Mouse (Mus musculus) thymus, adult 2 months (tissue): ENCODE data around the gene Phkg1. TPM values are rescaled to one million over a fixed set of nuclear protein-coding genes. Genes with fewer than 3 reads are reported as not detected.

ENCODE experiments used
- DNase-seq: peaks from one replicate; pipeline ENCODE4 v3.0.0; 2021
- H3K27ac ChIP-seq: fragments of 200-500 bp; 2 replicates; pipeline ENCODE4 v1.5.1; 2012; ENCODE audit warnings: low read length, control low read depth; ENCODE audit not compliant: control insufficient read depth, insufficient read depth
- H3K27me3 ChIP-seq: fragments of 200-500 bp; 2 replicates; pipeline ENCODE4 v1.6.1; 2012; ENCODE audit warnings: mild to moderate bottlenecking, low read length, moderate library complexity, mixed read lengths; ENCODE audit not compliant: control insufficient read depth, insufficient read depth
- H3K36me3 ChIP-seq: fragments of 200-500 bp; 2 replicates; pipeline ENCODE4 v1.6.1; 2012; ENCODE audit warnings: mild to moderate bottlenecking, low read length, moderate library complexity; ENCODE audit not compliant: control insufficient read depth, insufficient read depth
- H3K4me1 ChIP-seq: fragments of 200-500 bp; replicated peaks from 2 replicates; pipeline ENCODE4 v1.6.1; 2012; ENCODE audit warnings: low read length; ENCODE audit not compliant: control insufficient read depth, insufficient read depth
- H3K4me3 ChIP-seq: fragments of 200-500 bp; 2 replicates; pipeline ENCODE4 v1.5.1; 2012; ENCODE audit warnings: mild to moderate bottlenecking, low read length, control low read depth, moderate library complexity; ENCODE audit not compliant: control insufficient read depth, insufficient read depth
- CTCF ChIP-seq: fragments of 200-500 bp; IDR thresholded peaks from 2 replicates; pipeline ENCODE4 v1.5.1; 2012; ENCODE audit warnings: mild to moderate bottlenecking, control low read depth, low read length, moderate library complexity, borderline replicate concordance; ENCODE audit not compliant: control insufficient read depth, poor library complexity, insufficient read depth; ENCODE audit errors: extremely low read depth
- POLR2A ChIP-seq: fragments of 200-500 bp; IDR thresholded peaks from 2 replicates; pipeline ENCODE4 v1.6.1; 2012; ENCODE audit warnings: mild to moderate bottlenecking, low read length, control low read depth, moderate library complexity; ENCODE audit not compliant: control insufficient read depth, poor library complexity, insufficient read depth; ENCODE audit errors: extremely low read depth
- WGBS: fragments of 180-500 bp; shearing (Covaris S2); methylation state at CpG from one replicate; pipeline ENCODE4 v1.1.7; 2018; 5-methylcytosine and 5-hydroxymethylcytosine counted together
- polyA plus RNA-seq: library from polyadenylated mRNA; depleted of rRNA; stranded (reverse); fragments of >200 nt; gene quantifications from 2 replicates; pipeline ENCODE4 v1.2.3, GENCODE M21; 2012

The Phkg1 gene
- polyA plus RNA-seq, 1 experiment: 3.6 TPM

DNA sequence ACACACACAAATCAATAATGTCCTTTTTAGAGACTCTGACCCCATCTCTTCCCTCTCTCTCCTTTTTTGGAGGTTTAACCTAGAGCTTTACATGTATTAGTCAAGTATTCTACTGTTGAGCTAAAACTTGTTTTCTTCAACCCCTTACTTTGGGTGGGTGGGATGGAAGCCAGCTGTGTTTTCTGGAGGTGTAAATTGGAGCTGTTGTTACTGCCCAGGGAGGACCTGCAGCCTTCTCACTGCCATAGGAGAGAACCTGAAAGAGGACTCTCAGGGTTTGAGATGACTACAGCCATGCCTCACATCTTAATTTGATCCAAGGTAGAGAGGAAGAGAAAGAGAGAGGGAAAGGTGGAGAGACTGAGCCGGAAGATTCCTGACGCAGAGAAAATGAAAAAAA, 41.9 kb upstream of the Phkg1 start:
- Histone ChIP-seq H3K4me1 (no peaks in the 10 kb centered on the region), H3K36me3 (no peaks in the 10 kb centered on the region), H3K4me3 (no peak overlapping the region), H3K27ac (no peak overlapping the region), H3K27me3 (no peaks in the 10 kb centered on the region)
- WGBS: 71% methylated on average over 2 of the region's 2 CpGs
- TF ChIP-seq POLR2A (no peak), CTCF (no peak)
- DNase-seq: no peak

DNA sequence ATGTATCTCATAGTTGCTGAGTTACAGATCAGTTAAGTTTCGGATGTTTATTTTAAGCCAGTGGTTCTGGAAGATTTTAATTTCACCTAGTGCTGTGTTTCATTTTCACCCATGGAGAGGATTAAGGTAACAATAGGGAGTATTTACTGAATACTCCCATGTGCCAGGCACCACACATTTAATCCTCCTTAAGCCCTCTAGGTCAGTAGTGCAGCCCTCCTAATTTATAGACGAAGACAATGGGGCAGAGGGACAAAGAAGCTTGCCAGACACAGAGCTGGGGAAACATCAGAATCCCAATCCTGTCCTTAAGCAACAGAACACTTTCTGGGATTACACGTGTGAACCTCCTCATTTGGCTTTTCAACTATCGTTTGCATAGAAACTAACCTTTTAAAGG, 38.6 kb upstream of the Phkg1 start:
- no peak overlapping the region for H3K4me3 ChIP-seq
- H3K4me1 ChIP-seq: no peaks in the 10 kb centered on the region
- H3K27me3 ChIP-seq: no peaks in the 10 kb centered on the region
- H3K36me3 ChIP-seq: no peaks in the 10 kb centered on the region
- WGBS: 96% methylated on average over 4 of the region's 4 CpGs
- no peak overlapping the region for H3K27ac ChIP-seq
- no peak for DNase-seq
- TF ChIP-seq CTCF (no peak), POLR2A (no peak)

DNA sequence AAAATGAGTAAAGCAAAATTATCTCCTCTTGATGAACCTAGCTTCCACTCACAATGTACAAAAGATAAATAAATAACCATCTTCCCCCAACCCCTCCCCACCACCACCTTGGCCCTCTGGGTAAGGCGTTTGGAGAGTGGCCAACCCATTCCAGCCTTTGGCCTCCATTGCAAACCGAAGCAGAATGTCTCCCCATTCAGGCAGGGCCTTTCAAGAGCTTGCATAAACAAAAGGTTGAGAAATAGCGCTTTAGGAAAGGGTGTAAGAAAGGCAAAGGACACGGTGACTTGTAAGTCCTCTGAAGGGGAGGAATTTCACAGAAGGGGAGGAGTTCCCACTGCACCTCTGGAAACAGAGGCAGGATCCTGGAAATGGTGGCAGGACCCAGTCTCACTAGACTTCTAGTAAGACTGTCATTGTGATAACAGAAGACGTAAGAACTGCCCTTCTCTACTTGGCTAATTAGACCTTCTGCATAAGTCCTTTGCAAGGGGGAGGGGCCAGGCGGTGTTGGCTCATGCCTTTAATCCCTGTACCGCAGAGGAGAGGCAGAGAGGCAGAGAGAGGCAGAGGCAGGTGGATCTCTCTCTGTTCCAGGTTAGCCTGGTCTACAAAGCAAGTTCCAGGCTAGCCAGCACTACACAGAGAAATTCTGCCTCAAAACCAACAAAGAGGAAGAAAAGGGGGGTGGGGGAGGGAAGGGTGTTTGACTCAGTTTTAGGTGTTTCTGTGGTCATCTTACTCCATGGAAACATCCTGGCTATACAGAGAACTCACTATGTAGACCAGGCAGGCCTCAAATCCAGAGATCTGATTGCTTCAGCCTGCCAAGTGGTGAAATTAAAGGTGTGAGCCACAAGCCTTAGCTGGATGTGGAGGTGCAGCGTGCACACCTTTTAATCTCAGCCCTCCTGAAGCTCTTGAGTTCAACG, 31.8 kb upstream of the Phkg1 start:
- Histone ChIP-seq H3K4me1 (no peaks in the 10 kb centered on the region), H3K36me3 (no peaks in the 10 kb centered on the region), H3K27ac (no peak overlapping the region), H3K4me3 (no peak overlapping the region), H3K27me3 (no peaks in the 10 kb centered on the region)
- DNase-seq: no peak
- TF ChIP-seq POLR2A (no peak), CTCF (no peak)
- 81% methylated on average over 9 of the region's 9 CpGs for WGBS

- TF ChIP-seq POLR2A (no peak), CTCF (no peak)
- Histone ChIP-seq H3K27ac (no peak overlapping the region), H3K27me3 (no peaks in the 10 kb centered on the region), H3K36me3 (no peaks in the 10 kb centered on the region), H3K4me3 (no peak overlapping the region), H3K4me1 (no peaks in the 10 kb centered on the region)
- WGBS: 86% methylated on average over 5 of the region's 5 CpGs
- no peak for DNase-seq
These were observed 27.6 kb upstream of the Phkg1 start for GRCm38 (mm10) chr5:129925933-129926332.

DNA sequence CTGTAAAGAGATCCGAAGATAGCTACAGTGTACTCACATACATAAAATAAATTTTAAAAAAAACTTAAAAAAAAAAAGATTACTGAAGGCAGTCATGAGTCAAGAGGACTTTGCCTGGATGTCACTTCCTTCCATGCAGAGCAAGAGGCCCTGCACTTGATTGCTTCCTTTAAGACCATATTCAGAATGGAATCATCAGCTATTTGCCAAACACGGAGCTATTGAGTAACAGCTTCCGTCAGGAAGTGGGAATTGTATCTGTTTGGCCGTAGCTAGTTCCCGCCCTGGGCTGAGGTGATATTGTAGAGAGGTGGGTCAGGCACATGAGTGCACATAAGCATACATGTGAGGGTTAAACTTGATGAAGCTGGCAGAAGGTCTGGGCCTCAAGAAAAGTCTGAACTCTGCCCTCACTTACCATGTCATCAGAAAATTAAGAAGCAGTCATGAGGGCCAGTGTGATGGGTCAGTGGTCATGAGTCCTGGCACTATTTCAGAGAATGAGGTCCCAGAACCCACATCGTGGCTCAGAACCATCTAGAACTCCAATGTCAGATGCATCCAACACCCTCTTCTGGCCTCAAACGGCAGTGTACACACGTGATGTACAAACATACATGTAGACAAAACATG, 26.6 kb upstream of the Phkg1 start:
- TF ChIP-seq CTCF (no peak), POLR2A (no peak)
- DNase-seq: no peak
- no peaks in the 10 kb centered on the region for H3K36me3 ChIP-seq
- no peak overlapping the region for H3K27ac ChIP-seq
- no peak overlapping the region for H3K4me3 ChIP-seq
- H3K4me1 ChIP-seq: no peaks in the 10 kb centered on the region
- H3K27me3 ChIP-seq: no peaks in the 10 kb centered on the region
- 87% methylated on average over 8 of the region's 8 CpGs for WGBS

DNA sequence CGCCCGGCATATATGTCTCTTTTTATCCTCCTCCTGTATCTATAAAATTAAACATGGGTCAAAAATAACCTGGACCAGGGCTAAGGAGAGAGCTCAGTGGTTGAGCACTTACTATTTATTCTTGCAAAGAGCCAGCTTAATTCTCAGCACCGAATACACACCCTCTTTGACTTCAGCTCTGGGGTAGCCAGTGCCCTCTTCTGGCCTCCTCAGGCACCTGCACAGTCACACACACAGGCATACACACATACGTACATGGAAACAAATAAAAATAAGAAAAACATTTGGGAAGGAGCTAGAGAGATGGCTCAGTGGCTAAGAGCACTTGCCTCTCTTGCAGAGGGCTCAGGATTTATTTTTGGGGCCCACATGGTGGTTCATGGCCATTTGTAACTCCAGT, 23.6 kb upstream of the Phkg1 start:
- H3K27ac ChIP-seq: no peak overlapping the region
- H3K36me3 ChIP-seq: no peaks in the 10 kb centered on the region
- no peaks in the 10 kb centered on the region for H3K4me1 ChIP-seq
- DNase-seq: no peak
- WGBS: 95% methylated on average over 4 of the region's 4 CpGs
- no peak overlapping the region for H3K4me3 ChIP-seq
- H3K27me3 ChIP-seq: no peaks in the 10 kb centered on the region
- TF ChIP-seq CTCF (no peak), POLR2A (no peak)

- Histone ChIP-seq H3K4me3 (no peak overlapping the region), H3K27ac (no peak overlapping the region), H3K36me3 (no peaks in the 10 kb centered on the region), H3K4me1 (no peaks in the 10 kb centered on the region), H3K27me3 (no peaks in the 10 kb centered on the region)
- WGBS: 86% methylated on average over 8 of the region's 8 CpGs
- DNase-seq: no peak
- TF ChIP-seq CTCF: no peak
- no peak for TF ChIP-seq POLR2A
These were observed 21.0 kb upstream of the Phkg1 start for GRCm38 (mm10) chr5:129919320-129919719.
